Mouse (Mus musculus) brain, embryonic 14.5 days (tissue): ENCODE results near the gene 1700129C05Rik.

Experiments used
- CTCF ChIP-seq: fragments of 200-500 bp; IDR thresholded peaks from 2 replicates; pipeline ENCODE4 v1.5.1; 2012; ENCODE audit warnings: inconsistent platforms, mild to moderate bottlenecking, moderate library complexity, borderline replicate concordance; ENCODE audit not compliant: insufficient read depth, insufficient read length; ENCODE audit errors: extremely low read depth
- POLR2A ChIP-seq: fragments of 200-500 bp; IDR thresholded peaks from 2 replicates; pipeline ENCODE4 v1.6.1; 2012; ENCODE audit warnings: mild to moderate bottlenecking, inconsistent platforms, borderline replicate concordance; ENCODE audit not compliant: poor library complexity, insufficient read depth, insufficient read length, severe bottlenecking; ENCODE audit errors: extremely low read depth

GRCm38 (mm10) chr14:59104006-59104605, 38.6 kb downstream of the 1700129C05Rik start:
- TF ChIP-seq POLR2A (no peak), CTCF (no peak)
